Mouse (Mus musculus): Measurements from ENCODE around the gene Cers5.

Cers5 gene

GRCm38 (mm10) chr15:99725341-99726155, 47.1 kb downstream of the Cers5 start, which contains the start of gene Cox14:
Cox14 (plus strand) TSS chr15:99725618.
- peak; percentile 96 for DNase-seq (ENCODE audit: low spot score)

- peak; percentile 84 for DNase-seq (ENCODE audit: low spot score)
Observed at GRCm38 (mm10) chr15:99724292-99725021, 48.2 kb downstream of the Cers5 start.

GRCm38 (mm10) chr15:99723515-99724291, 49.0 kb downstream of the Cers5 start:
- DNase-seq (ENCODE audit: low spot score): peak; percentile 70

GRCm38 (mm10) chr15:99723120-99723514, 49.6 kb downstream of the Cers5 start:
- DNase-seq (ENCODE audit: low spot score): no peak

GRCm38 (mm10) chr15:99721921-99722743, 50.6 kb downstream of the Cers5 start:
- DNase-seq (ENCODE audit: low spot score): no peak

- no peak for DNase-seq (ENCODE audit: low spot score)
Observed at GRCm38 (mm10) chr15:99719865-99720264, 52.8 kb downstream of the Cers5 start.

- DNase-seq (ENCODE audit: low spot score): no peak
Observed at GRCm38 (mm10) chr15:99718461-99719021, 54.1 kb downstream of the Cers5 start.

GRCm38 (mm10) chr15:99717386-99718334, 55.0 kb downstream of the Cers5 start, which contains the start of gene Gpd1:
Gpd1 (plus strand) TSS chr15:99717515.
- DNase-seq (ENCODE audit: low spot score): peak; percentile 75

GRCm38 (mm10) chr15:99716814-99717213, 55.9 kb downstream of the Cers5 start:
- DNase-seq (ENCODE audit: low spot score): peak; percentile 58

- peak; percentile 54 for DNase-seq (ENCODE audit: low spot score)
Observed at GRCm38 (mm10) chr15:99715982-99716746, 56.5 kb downstream of the Cers5 start.

GRCm38 (mm10) chr15:99715361-99715865, 57.3 kb downstream of the Cers5 start:
- DNase-seq (ENCODE audit: low spot score): peak; percentile 85

- peak; percentile 89 for DNase-seq (ENCODE audit: low spot score)
Observed at GRCm38 (mm10) chr15:99714858-99715257, 57.8 kb downstream of the Cers5 start.

- DNase-seq (ENCODE audit: low spot score): no peak
Observed at GRCm38 (mm10) chr15:99714206-99714605, 58.5 kb downstream of the Cers5 start.

- no peak for DNase-seq (ENCODE audit: low spot score)
Observed at GRCm38 (mm10) chr15:99713569-99713968, 59.1 kb downstream of the Cers5 start.

GRCm38 (mm10) chr15:99712666-99713559, 59.8 kb downstream of the Cers5 start:
- no peak for DNase-seq (ENCODE audit: low spot score)

- DNase-seq (ENCODE audit: low spot score): no peak
Observed at GRCm38 (mm10) chr15:99711491-99711890, 61.2 kb downstream of the Cers5 start.

GRCm38 (mm10) chr15:99710221-99711190, 62.2 kb downstream of the Cers5 start:
- no peak for DNase-seq (ENCODE audit: low spot score)
